Mouse (Mus musculus) megakaryocyte, embryonic 14.5 days (primary cell): ENCODE measurements at regions not wholly inside any gene's neighbourhood (a gene's known extent, or its start where the extent isn't known, plus 50 kb on each side); places are given as distances from the start of the nearest gene placed in this dataset.

Source experiments
- FLI1 ChIP-seq: IDR thresholded peaks from 2 replicates; pipeline ENCODE4 v1.6.1; 2012; ENCODE audit warnings: low read length, inconsistent platforms, mixed read lengths
- GATA1 ChIP-seq: IDR thresholded peaks from 3 replicates; pipeline ENCODE4 v1.6.1; 2012; ENCODE audit warnings: mixed read lengths, low read length, inconsistent platforms, borderline replicate concordance

GRCm38 (mm10) chr2:117930895-117931537, 180.7 kb upstream of the Thbs1 start:
- no peak for TF ChIP-seq GATA1
- TF ChIP-seq FLI1: no peak
